Mouse (Mus musculus): ENCODE results near the gene Rps2.

Gene Rps2

GRCm38 (mm10) chr17:24766266-24766875 lies 48.5 kb downstream of the Rps2 start:
- DNase-seq (ENCODE audit: low spot score in 2 of 2) = no peak

GRCm38 (mm10) chr17:24769146-24769545 lies 51.2 kb downstream of the Rps2 start:
- no peak for DNase-seq (ENCODE audit: low spot score in 2 of 2)
